Mouse (Mus musculus) gastrocnemius, postnatal 36 days (tissue): ENCODE measurements around the gene Dock8. TPM values are rescaled to one million over a fixed set of nuclear protein-coding genes. Genes with fewer than 3 reads are reported as not detected.

Experiments used
- DNase-seq, 2 experiments: peaks; one replicate each; pipeline ENCODE4 v3.0.0; 2022
- intact Hi-C: fragments of 180-260 bp; cut with DNase I; formaldehyde crosslinking; loops from one replicate; pipeline ENCODE4 v1.15.1; 2025
- total RNA-seq, 2 experiments: library from RNA; stranded (reverse); gene quantifications; 2 replicates each; pipeline ENCODE4 v1.2.3; 2021

Gene Dock8
- total RNA-seq, 2 experiments from 2014 or later: 3.1 to 3.8 TPM

- intact Hi-C loops: no loop called here
- DNase-seq: peak; percentile 29 to 55
Measured at GRCm38 (mm10) chr19:25236596-25237491, 237.5 kb downstream of the Dock8 start, which contains the start of gene Kank1. Gene Kank1 (plus strand): TSS chr19:25236975.

DNA sequence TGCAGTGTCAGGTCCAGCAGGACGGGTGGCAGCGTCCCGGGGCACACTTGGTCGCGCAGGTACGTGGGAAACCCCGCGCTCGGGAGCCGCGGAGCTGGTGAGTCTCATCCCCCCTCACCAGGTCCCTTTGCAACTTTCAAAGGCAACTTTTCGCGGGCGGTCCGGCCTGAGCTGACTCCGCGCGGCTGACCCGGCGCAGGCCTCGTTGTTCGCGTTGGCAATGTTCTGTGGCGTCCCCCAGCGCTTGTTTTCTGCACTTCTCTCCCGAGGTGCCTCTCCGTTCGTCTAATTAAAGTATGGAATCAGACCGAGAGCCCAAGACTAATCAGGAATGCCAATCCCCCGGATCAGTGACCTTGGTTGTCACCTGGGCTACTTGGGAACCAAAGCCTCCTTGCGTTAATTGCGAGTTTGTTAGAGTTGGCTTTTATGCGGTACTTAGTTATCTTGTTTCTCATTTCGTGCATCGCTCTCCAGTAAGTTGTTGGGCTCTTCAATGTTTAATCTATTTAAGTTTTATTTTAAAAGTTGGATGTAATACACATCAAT is 238.2 kb downstream of the Dock8 start:
- intact Hi-C loops: no loop called here
- DNase-seq: peak; percentile 7 to 24

- DNase-seq: no peak
- intact Hi-C loops: no loop called here
Measured at GRCm38 (mm10) chr19:25238121-25238520, 238.8 kb downstream of the Dock8 start.

DNA sequence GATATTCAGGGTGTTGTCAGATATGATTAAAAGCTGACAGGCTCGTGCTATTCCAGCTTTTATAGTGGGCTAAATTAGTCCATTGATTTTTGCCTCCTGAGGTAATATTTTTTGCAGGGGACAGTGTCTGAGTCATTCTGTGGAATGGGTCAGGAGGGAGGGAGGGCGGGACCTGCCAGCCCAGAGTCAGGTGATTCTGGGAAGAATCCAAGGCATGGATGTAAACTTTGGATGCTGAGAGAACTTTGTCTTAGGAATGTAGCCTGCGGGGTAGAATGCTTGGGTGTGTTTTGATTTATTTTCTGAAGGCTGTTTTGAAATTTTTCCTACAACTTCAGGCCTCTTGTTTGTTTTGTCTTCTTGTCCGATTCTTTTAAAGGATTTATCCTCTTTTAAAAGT is 244.2 kb downstream of the Dock8 start:
- intact Hi-C loops: no loop called here
- no peak for DNase-seq

- DNase-seq: no peak
- intact Hi-C loops: no loop called here
Measured at GRCm38 (mm10) chr19:25246062-25246461, 246.7 kb downstream of the Dock8 start.

DNA sequence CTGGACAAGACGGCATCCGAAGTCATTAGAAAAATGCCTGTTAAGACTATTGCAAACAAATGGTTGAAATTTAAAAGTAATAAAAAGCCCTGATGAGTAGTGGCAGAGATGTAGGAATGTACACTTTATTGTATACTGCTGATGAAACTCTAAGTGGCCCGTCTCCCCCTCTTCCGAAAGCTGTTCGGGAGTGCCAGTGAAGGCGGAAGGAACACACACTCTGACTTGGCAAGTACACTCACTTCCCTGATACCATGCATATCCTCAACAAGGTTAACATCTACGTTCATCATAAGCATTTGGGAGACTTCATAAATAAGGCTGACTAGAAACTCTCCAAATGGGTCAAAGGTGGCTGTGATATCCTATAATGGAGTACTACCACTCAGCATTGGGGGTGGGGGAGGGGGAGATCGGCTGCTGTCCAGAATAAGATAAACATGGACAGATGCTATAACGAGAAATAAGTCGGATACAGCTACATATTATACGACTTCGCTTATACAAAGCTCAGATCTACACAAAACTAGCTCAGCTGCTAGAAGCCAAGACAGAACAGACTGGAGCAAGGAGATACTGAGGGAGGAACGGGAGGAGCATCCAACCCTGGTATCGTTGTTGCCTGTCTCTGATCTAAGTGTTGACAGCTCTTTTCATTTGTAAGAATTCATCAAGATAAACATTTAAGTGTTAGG is 248.7 kb downstream of the Dock8 start:
- DNase-seq: no peak
- intact Hi-C loops: no loop called here

GRCm38 (mm10) chr19:25249230-25249629 is 249.9 kb downstream of the Dock8 start:
- no peak for DNase-seq
- intact Hi-C loops: no loop called here

DNA sequence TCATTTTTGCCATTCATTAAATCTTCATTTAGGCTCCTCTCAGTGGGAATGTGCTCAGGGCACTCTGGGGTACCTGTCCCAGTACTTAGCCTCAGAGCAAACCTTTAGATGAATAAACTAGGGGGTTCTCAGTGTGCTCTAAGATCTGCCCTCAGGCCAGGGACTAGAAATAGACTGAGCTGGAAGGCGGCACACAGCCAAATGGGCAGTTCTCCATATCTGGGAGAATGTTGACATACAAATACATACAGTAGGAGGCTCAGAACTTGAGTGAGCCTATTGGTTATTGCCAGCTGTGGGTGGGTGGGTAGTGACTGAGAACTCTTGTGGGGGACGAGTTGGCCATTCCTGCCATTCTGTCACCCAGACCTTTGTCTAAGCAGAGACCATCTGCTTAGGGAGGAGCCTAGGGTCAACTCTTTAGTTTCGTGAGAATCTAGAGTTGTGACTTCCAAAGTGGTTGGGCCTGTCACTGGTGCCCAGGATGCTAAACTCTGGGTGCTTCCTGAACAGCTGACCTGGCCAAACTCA is 252.3 kb downstream of the Dock8 start:
- intact Hi-C loops: no loop called here
- no peak for DNase-seq

Other genes with a start within 250 kb of the Dock8 start
- gene Pgm5, start 137.7 kb upstream of the Dock8 start, total RNA-seq: 10 to 100 TPM in 1 of 2 experiments, 1 to 10 TPM in 1; 9.0 to 10.6 TPM
- gene Gm10053, start 123.8 kb upstream of the Dock8 start, total RNA-seq: 100 to 1,000 TPM; 523 to 532 TPM
- gene Foxd4, start 98.3 kb upstream of the Dock8 start, total RNA-seq: not detected
- gene Cbwd1, start 37.9 kb upstream of the Dock8 start, total RNA-seq: 10 to 100 TPM; 13.3 to 15.1 TPM
- 10 to 100 TPM; 12.6 to 13.5 TPM for gene Kank1, start 237.4 kb downstream of the Dock8 start, total RNA-seq